Mouse (Mus musculus) adrenal gland, adult 2 months (tissue): ENCODE measurements around the gene Scaf8. TPM values are rescaled to one million over a fixed set of nuclear protein-coding genes. Genes with fewer than 3 reads are reported as not detected.
"Not testable (repeated sequence)": the region's sequence is repeated elsewhere in the genome, so short reads cannot be mapped to it uniquely, and the experiment has no call there.

Experiments used
- DNase-seq: peaks from one replicate; pipeline ENCODE4 v3.0.0; 2021
- long read RNA-seq: library from polyadenylated mRNA; stranded (forward); transcript quantifications from one replicate; pipeline ENCODE4 v2.0.0, GENCODE M21; 2021
- polyA plus RNA-seq: library from polyadenylated mRNA; depleted of rRNA; stranded (reverse); fragments of >200 nt; gene quantifications from 2 replicates; pipeline ENCODE4 v1.2.3, GENCODE M21; 2012; rRNA removed
- total RNA-seq, 2 experiments: library from RNA; stranded (reverse); gene quantifications; 2 replicates each; pipeline ENCODE4 v1.2.3; 2021

Gene Scaf8
- 10 to 100 TPM; 37.0 to 46.6 TPM for total RNA-seq
- polyA plus RNA-seq = 23.6 and 30.4 TPM in 2 replicates
- long read RNA-seq, full-length matches to known transcripts = 9 of 12 reads
- long read RNA-seq, partial matches to known transcripts = 0 of 12 reads
- long read RNA-seq, other reads (novel, unspliced or antisense) = 3 of 12 reads

GRCm38 (mm10) chr17:3114720-3115379 is at the start of gene Scaf8:
Gene Scaf8, plus strand, starts transcription at chr17:3114972.
- DNase-seq = peak; percentile 97

- DNase-seq = no peak
Measured at GRCm38 (mm10) chr17:3075166-3075872, 39.5 kb upstream of the Scaf8 start.

GRCm38 (mm10) chr17:3075873-3076245 is 38.9 kb upstream of the Scaf8 start:
- no peak for DNase-seq

GRCm38 (mm10) chr17:3077936-3078335 is 36.8 kb upstream of the Scaf8 start:
- not testable (repeated sequence) for DNase-seq

GRCm38 (mm10) chr17:3080587-3081349 is 34.0 kb upstream of the Scaf8 start:
- DNase-seq = not testable (repeated sequence)

GRCm38 (mm10) chr17:3081512-3082100 is 33.2 kb upstream of the Scaf8 start:
- DNase-seq = peak; percentile 78

- peak; percentile 45 for DNase-seq
Measured at GRCm38 (mm10) chr17:3082125-3082755, 32.5 kb upstream of the Scaf8 start.

GRCm38 (mm10) chr17:3082756-3083749 is 31.7 kb upstream of the Scaf8 start:
- DNase-seq = peak; percentile 71

- DNase-seq = peak; percentile 95
Measured at GRCm38 (mm10) chr17:3083886-3084550, 30.8 kb upstream of the Scaf8 start.

- DNase-seq = peak; percentile 83
Measured at GRCm38 (mm10) chr17:3084551-3084930, 30.2 kb upstream of the Scaf8 start.

- DNase-seq = no peak
Measured at GRCm38 (mm10) chr17:3085152-3085551, 29.6 kb upstream of the Scaf8 start.

GRCm38 (mm10) chr17:3092682-3093081 is 22.1 kb upstream of the Scaf8 start:
- no peak for DNase-seq

GRCm38 (mm10) chr17:3099273-3099672 is 15.5 kb upstream of the Scaf8 start:
- DNase-seq = not testable (repeated sequence)

- peak; percentile 88 for DNase-seq
Measured at GRCm38 (mm10) chr17:3102336-3103165, 12.2 kb upstream of the Scaf8 start.

GRCm38 (mm10) chr17:3104154-3104931 is 10.4 kb upstream of the Scaf8 start:
- no peak for DNase-seq

- DNase-seq = no peak
Measured at GRCm38 (mm10) chr17:3105022-3105421, 9.8 kb upstream of the Scaf8 start.

- peak; percentile 15 for DNase-seq
Measured at GRCm38 (mm10) chr17:3113737-3114357, 925 bp upstream of the Scaf8 start.

GRCm38 (mm10) chr17:3114358-3114719 is 433 bp upstream of the Scaf8 start:
- DNase-seq = no peak
